Mouse (Mus musculus): Measurements from ENCODE around the gene Tmem104.

Tmem104 gene

GRCm38 (mm10) chr11:115167631-115168249, 19.5 kb upstream of the Tmem104 start:
- DNase-seq = peak in 1 of 2 experiments; percentile 4

- peak in 1 of 2 experiments; percentile 2 for DNase-seq
Measured at GRCm38 (mm10) chr11:115169430-115169829, 17.9 kb upstream of the Tmem104 start.

GRCm38 (mm10) chr11:115171125-115171524, 16.2 kb upstream of the Tmem104 start:
- no peak for DNase-seq

- no peak for DNase-seq
Measured at GRCm38 (mm10) chr11:115172825-115173287, 14.4 kb upstream of the Tmem104 start.

GRCm38 (mm10) chr11:115173549-115174339, 13.5 kb upstream of the Tmem104 start:
- peak; percentile 42 to 49 for DNase-seq

- DNase-seq = no peak
Measured at GRCm38 (mm10) chr11:115176399-115177190, 10.7 kb upstream of the Tmem104 start.

GRCm38 (mm10) chr11:115177559-115178195, 9.6 kb upstream of the Tmem104 start:
- no peak for DNase-seq

GRCm38 (mm10) chr11:115178766-115179165, 8.5 kb upstream of the Tmem104 start:
- no peak for DNase-seq

GRCm38 (mm10) chr11:115179191-115179590, 8.1 kb upstream of the Tmem104 start:
- DNase-seq = no peak

GRCm38 (mm10) chr11:115179881-115180280, 7.4 kb upstream of the Tmem104 start:
- DNase-seq = no peak

GRCm38 (mm10) chr11:115181913-115182638, 5.2 kb upstream of the Tmem104 start:
- DNase-seq = peak; percentile 88 to 91

- peak in 1 of 2 experiments; percentile 49 for DNase-seq
Measured at GRCm38 (mm10) chr11:115184973-115185372, 2.3 kb upstream of the Tmem104 start.

GRCm38 (mm10) chr11:115187693-115188092, 406 bp downstream of the Tmem104 start, which contains the start of gene Nat9:
Nat9 (minus strand) TSS chr11:115187859.
- peak in 1 of 2 experiments; percentile 36 for DNase-seq

GRCm38 (mm10) chr11:115188539-115189231, 1.4 kb downstream of the Tmem104 start:
- no peak for DNase-seq

- no peak for DNase-seq
Measured at GRCm38 (mm10) chr11:115189304-115189703, 2.0 kb downstream of the Tmem104 start.

GRCm38 (mm10) chr11:115192180-115192579, 4.9 kb downstream of the Tmem104 start:
- peak in 1 of 2 experiments; percentile 30 for DNase-seq

- no peak for DNase-seq
Measured at GRCm38 (mm10) chr11:115194693-115195092, 7.4 kb downstream of the Tmem104 start.

- DNase-seq = no peak
Measured at GRCm38 (mm10) chr11:115195933-115196332, 8.6 kb downstream of the Tmem104 start.

GRCm38 (mm10) chr11:115197558-115197957, 10.3 kb downstream of the Tmem104 start:
- DNase-seq = no peak

GRCm38 (mm10) chr11:115198932-115199384, 11.7 kb downstream of the Tmem104 start:
- no peak for DNase-seq

- no peak for DNase-seq
Measured at GRCm38 (mm10) chr11:115200520-115200919, 13.2 kb downstream of the Tmem104 start.
